Mouse (Mus musculus): ENCODE data around the gene Galnt6.

- TF ChIP-seq POLR2A (IDR thresholded peaks at IDR 0.05; ENCODE audit: extremely low read depth, insufficient read depth, low read length) (no peak), CTCF (IDR thresholded peaks at IDR 0.05; ENCODE audit: low read depth, low read length) (no peak)
These were observed 53.7 kb downstream of the Galnt6 start for GRCm38 (mm10) chr15:100675486-100675885.
